7 mouse cellular contexts compared by ENCODE assay signal in the genomic region with DNA sequence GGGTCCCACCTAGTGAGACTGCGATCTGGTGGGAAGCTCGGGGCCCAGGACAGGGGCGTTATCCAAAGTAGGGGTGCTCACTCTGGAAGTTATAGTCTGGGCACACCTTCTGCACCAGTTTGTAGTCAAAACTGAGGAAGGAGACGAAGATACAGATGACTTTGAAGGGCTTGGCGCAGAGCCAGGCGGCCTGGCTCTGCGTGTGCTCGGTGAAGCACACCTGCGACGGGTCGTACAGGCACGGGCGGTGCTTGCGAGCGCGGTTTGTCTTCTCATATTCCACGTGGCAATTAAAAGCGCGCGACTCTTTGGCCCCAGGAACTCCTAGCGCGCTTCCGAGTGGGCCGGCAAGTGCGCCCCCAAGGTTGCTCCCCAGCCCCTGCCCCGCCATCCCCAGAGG. TPM values are rescaled to one million over a fixed set of nuclear protein-coding genes. Genes with fewer than 3 reads are reported as not detected.
DNase-seq lines count a peak whose midpoint lies in the region; ATAC-seq lines count a peak whose summit lies in the region.

No protein-coding gene starts in this region.

- peak overlapping the region; percentile 88; the same call in 1 of the 2 replicates for H3K27ac ChIP-seq in hindbrain, embryonic 12.5 days
- peak overlapping the region; percentile 83; the same call in 1 of the 2 replicates for H3K27ac ChIP-seq in midbrain, embryonic 13.5 days

- 3% methylated on average over 26 of the region's 26 CpGs for WGBS in hindbrain, embryonic 12.5 days
- WGBS in midbrain, embryonic 13.5 days: 2% methylated on average over 26 of the region's 26 CpGs

- peak overlapping the region; percentile 50 for H3K9ac ChIP-seq in hindbrain, embryonic 12.5 days
- peak overlapping the region; percentile 44 for H3K9ac ChIP-seq in midbrain, embryonic 13.5 days (replicated peaks)

- no peak for ATAC-seq in megakaryocyte, adult 5-6 weeks (ENCODE audit: poor library complexity, severe bottlenecking)
- no peak for ATAC-seq in hindbrain, embryonic 12.5 days (ENCODE audit: low FRiP score)
- no peak for ATAC-seq in midbrain, embryonic 13.5 days
- ATAC-seq in megakaryocyte progenitor cell, adult 5-6 weeks (replicated peaks; ENCODE audit: poor library complexity): no peak

- peaks cover 58% of the 10 kb centered on the region for H3K4me1 ChIP-seq in megakaryocyte, embryonic 14.5 days
- peaks cover 77% of the 10 kb centered on the region for H3K4me1 ChIP-seq in hindbrain, embryonic 12.5 days
- peaks cover 82% of the 10 kb centered on the region for H3K4me1 ChIP-seq in midbrain, embryonic 13.5 days (replicated peaks)

- no peaks in the 10 kb centered on the region for H3K9me3 ChIP-seq in megakaryocyte, embryonic 14.5 days
- H3K9me3 ChIP-seq in hindbrain, embryonic 12.5 days (replicated peaks): no peaks in the 10 kb centered on the region
- H3K9me3 ChIP-seq in midbrain, embryonic 13.5 days: no peaks in the 10 kb centered on the region

- peak overlapping the region; percentile 91 for H3K4me3 ChIP-seq in megakaryocyte, embryonic 14.5 days (replicated peaks)
- H3K4me3 ChIP-seq in hindbrain, embryonic 12.5 days: peak overlapping the region; percentile 57
- peak overlapping the region; percentile 21 for H3K4me3 ChIP-seq in midbrain, embryonic 13.5 days (replicated peaks)

- intact Hi-C loops in left cerebral cortex, postnatal 10 days (cut with DNase I): no loop called here

- no peaks in the 10 kb centered on the region for H3K36me3 ChIP-seq in megakaryocyte, embryonic 14.5 days (replicated peaks; ENCODE audit: low read length)
- H3K36me3 ChIP-seq in hindbrain, embryonic 12.5 days: no peaks in the 10 kb centered on the region
- no peaks in the 10 kb centered on the region for H3K36me3 ChIP-seq in midbrain, embryonic 13.5 days

- no peak for DNase-seq in left cerebral cortex, postnatal 10 days (ENCODE audit: extremely low spot score in 1 of 2, low spot score in 2 of 2)
- DNase-seq in c-Kit-positive CD71-positive TER-119-positive erythroid progenitor cells, embryonic 14.5 days (ENCODE audit: low spot score): no peak

- peak overlapping the region; percentile 82 for H3K4me2 ChIP-seq in hindbrain, embryonic 12.5 days (replicated peaks)
- H3K4me2 ChIP-seq in midbrain, embryonic 13.5 days (replicated peaks): peak overlapping the region; percentile 78

- H3K27me3 ChIP-seq in megakaryocyte, embryonic 14.5 days (replicated peaks): peaks cover 72% of the 10 kb centered on the region
- H3K27me3 ChIP-seq in hindbrain, embryonic 12.5 days: peaks cover 77% of the 10 kb centered on the region
- peaks cover 74% of the 10 kb centered on the region for H3K27me3 ChIP-seq in midbrain, embryonic 13.5 days

RNA-seq across cellular contexts. Expression of a gene that starts 3.8 kb away (rescaled TPM):
- polyA plus RNA-seq in megakaryocyte, embryonic 14.5 days (2012; ENCODE audit: insufficient read depth, low replicate concordance): 143 and 168 TPM in 2 replicates
- total RNA-seq in megakaryocyte, adult 5-6 weeks (2015): 31.3 and 31.9 TPM in 2 replicates
- 27.8 and 33.1 TPM in 2 replicates for total RNA-seq in megakaryocyte, adult 5-6 weeks (2017)
- polyA plus RNA-seq in hindbrain, embryonic 12.5 days (2016; fragmentation: Nextera tagmentation; extraction: Ambion mirVana): 67.1 and 67.5 TPM in 2 replicates
- polyA plus RNA-seq in midbrain, embryonic 13.5 days (2015; fragmentation: Nextera tagmentation; extraction: Ambion mirVana): 54.3 and 56.2 TPM in 2 replicates
- total RNA-seq in megakaryocyte progenitor cell, adult 5-6 weeks (2015): 91.3 and 92.6 TPM in 2 replicates
- total RNA-seq in megakaryocyte progenitor cell, adult 5-6 weeks (2017): 95.8 and 100 TPM in 2 replicates
- total RNA-seq in left cerebral cortex, postnatal 10 days (2021): 10 to 100 TPM; 28.3 to 32.8 TPM

RNA-seq across cellular contexts. Expression of a gene that starts 8.3 kb away (rescaled TPM):
- 0.32 TPM in 1 of 2 replicates, not detected in the other for polyA plus RNA-seq in megakaryocyte, embryonic 14.5 days (2012; ENCODE audit: insufficient read depth, low replicate concordance)
- total RNA-seq in megakaryocyte, adult 5-6 weeks (2015): not detected in 2 replicates
- not detected in 2 replicates for total RNA-seq in megakaryocyte, adult 5-6 weeks (2017)
- polyA plus RNA-seq in hindbrain, embryonic 12.5 days (2016; fragmentation: Nextera tagmentation; extraction: Ambion mirVana): 101 and 109 TPM in 2 replicates
- 78.8 and 83.9 TPM in 2 replicates for polyA plus RNA-seq in midbrain, embryonic 13.5 days (2015; fragmentation: Nextera tagmentation; extraction: Ambion mirVana)
- total RNA-seq in megakaryocyte progenitor cell, adult 5-6 weeks (2015): not detected in 2 replicates
- total RNA-seq in megakaryocyte progenitor cell, adult 5-6 weeks (2017): not detected in 2 replicates
- total RNA-seq in left cerebral cortex, postnatal 10 days (2021): 1 to 10 TPM; 5.8 to 8.5 TPM

RNA-seq across cellular contexts. Expression of a gene that starts 11.3 kb away (rescaled TPM):
- 0.23 and 5.2 TPM in 2 replicates for polyA plus RNA-seq in megakaryocyte, embryonic 14.5 days (2012; ENCODE audit: insufficient read depth, low replicate concordance)
- not detected in 2 replicates for total RNA-seq in megakaryocyte, adult 5-6 weeks (2015)
- not detected in 2 replicates for total RNA-seq in megakaryocyte, adult 5-6 weeks (2017)
- 7.7 and 8.4 TPM in 2 replicates for polyA plus RNA-seq in hindbrain, embryonic 12.5 days (2016; fragmentation: Nextera tagmentation; extraction: Ambion mirVana)
- 11.5 and 13.8 TPM in 2 replicates for polyA plus RNA-seq in midbrain, embryonic 13.5 days (2015; fragmentation: Nextera tagmentation; extraction: Ambion mirVana)
- total RNA-seq in megakaryocyte progenitor cell, adult 5-6 weeks (2015): not detected in 2 replicates
- not detected in 2 replicates for total RNA-seq in megakaryocyte progenitor cell, adult 5-6 weeks (2017)
- 1 to 10 TPM; 6.0 to 7.0 TPM for total RNA-seq in left cerebral cortex, postnatal 10 days (2021)

RNA-seq across cellular contexts. Expression of a gene that starts 24.6 kb away (rescaled TPM):
- polyA plus RNA-seq in megakaryocyte, embryonic 14.5 days (2012; ENCODE audit: insufficient read depth, low replicate concordance): 3.9 TPM in 1 of 2 replicates, not detected in the other
- total RNA-seq in megakaryocyte, adult 5-6 weeks (2015): 1.2 TPM in 1 of 2 replicates, not detected in the other
- 0.40 TPM in 1 of 2 replicates, not detected in the other for total RNA-seq in megakaryocyte, adult 5-6 weeks (2017)
- polyA plus RNA-seq in hindbrain, embryonic 12.5 days (2016; fragmentation: Nextera tagmentation; extraction: Ambion mirVana): 2.2 and 4.8 TPM in 2 replicates
- 1.6 and 2.3 TPM in 2 replicates for polyA plus RNA-seq in midbrain, embryonic 13.5 days (2015; fragmentation: Nextera tagmentation; extraction: Ambion mirVana)
- total RNA-seq in megakaryocyte progenitor cell, adult 5-6 weeks (2015): 0.20 and 0.25 TPM in 2 replicates
- total RNA-seq in megakaryocyte progenitor cell, adult 5-6 weeks (2017): 1.1 TPM in 1 of 2 replicates, not detected in the other
- total RNA-seq in left cerebral cortex, postnatal 10 days (2021): 1 to 10 TPM; 4.1 to 7.5 TPM

Comparison
In these comparisons a context has a peak if more than half of its experiments do, and no peak if none do; other contexts are left out.
1. H3K4me3 ChIP-seq: peak in every context shown above with its lines; median percentile 91 in megakaryocyte, embryonic 14.5 days; 57 in hindbrain, embryonic 12.5 days; 21 in midbrain, embryonic 13.5 days.
2. RNA of a gene that starts 8.3 kb away (total RNA-seq): 5.8 to 8.5 TPM in left cerebral cortex, postnatal 10 days; not detected in megakaryocyte, adult 5-6 weeks and not detected in megakaryocyte progenitor cell, adult 5-6 weeks; every median in the first group is over 4 times any median in the second.
3. RNA of a gene that starts 11.3 kb away (total RNA-seq): 6.0 to 7.0 TPM in left cerebral cortex, postnatal 10 days; not detected in megakaryocyte, adult 5-6 weeks and not detected in megakaryocyte progenitor cell, adult 5-6 weeks; every median in the first group is over 4 times any median in the second.